Mouse (Mus musculus) kidney, adult 2 months (tissue): Measurements from ENCODE around the gene Tcea2.

ENCODE experiments used
- CTCF ChIP-seq: fragments of 200-500 bp; conservative IDR thresholded peaks from 2 replicates; pipeline ENCODE4 v1.5.1; 2011; ENCODE audit warnings: low read depth, mild to moderate bottlenecking, control low read depth, low read length, moderate library complexity, mixed read lengths; ENCODE audit not compliant: insufficient read depth, insufficient read length
- POLR2A ChIP-seq: fragments of 200-500 bp; IDR thresholded peaks from one replicate; pipeline ENCODE4 v1.6.1; 2011; ENCODE audit warnings: low read depth, low read length, control low read depth

DNA sequence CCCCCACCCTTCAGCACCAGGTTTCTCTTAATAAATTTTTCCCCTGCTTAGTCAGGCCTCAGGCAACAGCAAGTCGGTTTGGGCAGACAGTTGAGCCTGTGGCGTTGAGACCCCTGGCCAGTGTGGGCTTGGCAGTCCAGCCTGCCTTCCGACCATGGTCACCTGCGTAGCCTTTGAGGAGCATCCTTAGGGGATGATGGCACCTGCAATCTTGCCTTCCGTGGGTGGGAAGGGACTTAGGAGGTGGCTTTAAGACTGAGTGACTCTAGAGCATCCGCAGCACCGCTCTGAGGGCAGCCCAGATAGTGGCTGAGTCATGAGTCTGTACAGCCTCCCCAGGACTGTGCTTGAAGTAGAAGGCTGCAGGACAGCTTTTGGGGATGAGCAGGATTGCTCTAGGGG, 607 bp downstream of the Tcea2 start:
- TF ChIP-seq CTCF (no peak), POLR2A (no peak)
